30 mouse cellular contexts compared by ENCODE assay signal in genomic region chr14:32964742-32965141, GRCm38 (mm10). TPM values are rescaled to one million over a fixed set of nuclear protein-coding genes. Genes with fewer than 3 reads are reported as not detected.
DNase-seq lines count a peak whose midpoint lies in the region; ATAC-seq lines count a peak whose summit lies in the region.
"Had no signal": no experiment of that assay in that cellular context is flagged by ENCODE, and none has a peak within 500 bp of the region (broad histone marks: within the 10 kb centered on the region; RNA-seq: fewer than 3 reads in every experiment).

No protein-coding gene starts in this region.

- DNase-seq in hindbrain, embryonic 10.5 days (ENCODE audit: low spot score), result peak; percentile 17
- no peak for DNase-seq in hindbrain, embryonic 11.5 days (ENCODE audit: low spot score)
- peak; percentile 50 for DNase-seq in NIH3T3 (ENCODE audit: low read depth)
- peak; percentile 47 for DNase-seq in embryonic facial prominence, embryonic 10.5 days (ENCODE audit: low spot score)
- DNase-seq in limb, embryonic 11.5 days (ENCODE audit: low spot score), result peak; percentile 29
- no peak for DNase-seq in ovary, postnatal 14 days (ENCODE audit: low spot score)
- no peak for DNase-seq in layer of hippocampus, postnatal 14 days (ENCODE audit: low spot score in 2 of 2)
- DNase-seq: adrenal gland, postnatal 14 days; cerebellum, adult 11-12 months; cerebellum, adult 9-11 months; gastrocnemius, adult 2 months; gastrocnemius, postnatal 36 days; heart, adult 18-20 months; heart, postnatal 36 days; kidney, adult 2 months; liver, postnatal 0 days; lung, postnatal 36 days; thymus, adult 2 months; thymus, postnatal 36 days had no signal

- 72% methylated on average over 10 of the region's 10 CpGs for WGBS in hindbrain, embryonic 10.5 days
- 71% methylated on average over 10 of the region's 10 CpGs for WGBS in hindbrain, embryonic 11.5 days
- 60% methylated on average over 10 of the region's 10 CpGs for WGBS in embryonic facial prominence, embryonic 10.5 days
- WGBS in limb, embryonic 11.5 days, result 60% methylated on average over 10 of the region's 10 CpGs

- no peak for ATAC-seq in hindbrain, embryonic 11.5 days (ENCODE audit: low FRiP score)
- ATAC-seq in limb, embryonic 11.5 days (ENCODE audit: insufficient number of reproducible peaks, low FRiP score, low TSS enrichment, low read depth), result no peak
- ATAC-seq: forebrain, embryonic 13.5 days; inflammation-experienced regulatory T-cells, adult 6 months; liver, postnatal 0 days; midbrain, embryonic 13.5 days had no signal

- no peaks in the 10 kb centered on the region for H3K9me3 ChIP-seq in hindbrain, embryonic 10.5 days
- H3K9me3 ChIP-seq in hindbrain, embryonic 11.5 days (ENCODE audit: control insufficient read depth, low read length), result no peaks in the 10 kb centered on the region
- H3K9me3 ChIP-seq in embryonic facial prominence, embryonic 10.5 days, result no peaks in the 10 kb centered on the region
- H3K9me3 ChIP-seq in limb, embryonic 11.5 days (ENCODE audit: control insufficient read depth, low read length), result no peaks in the 10 kb centered on the region
- H3K9me3 ChIP-seq: embryonic facial prominence, embryonic 15.5 days; forebrain, embryonic 13.5 days; hindbrain, embryonic 15.5 days; limb, embryonic 13.5 days; midbrain, embryonic 13.5 days; neural tube, embryonic 13.5 days had no signal

- H3K36me3 ChIP-seq in hindbrain, embryonic 10.5 days, result no peaks in the 10 kb centered on the region
- H3K36me3 ChIP-seq in hindbrain, embryonic 11.5 days (ENCODE audit: control insufficient read depth, insufficient read depth, low read length), result no peaks in the 10 kb centered on the region
- no peaks in the 10 kb centered on the region for H3K36me3 ChIP-seq in embryonic facial prominence, embryonic 10.5 days (replicated peaks)
- no peaks in the 10 kb centered on the region for H3K36me3 ChIP-seq in limb, embryonic 11.5 days (ENCODE audit: control insufficient read depth, insufficient read depth, low read length)
- H3K36me3 ChIP-seq: embryonic facial prominence, embryonic 15.5 days; hindbrain, embryonic 15.5 days; limb, embryonic 13.5 days; midbrain, embryonic 13.5 days; neural tube, embryonic 13.5 days had no signal

- no peak overlapping the region for H3K9ac ChIP-seq in hindbrain, embryonic 11.5 days (ENCODE audit: low read depth, low read length)
- H3K9ac ChIP-seq in limb, embryonic 11.5 days (ENCODE audit: low read length), result no peak overlapping the region
- H3K9ac ChIP-seq: embryonic facial prominence, embryonic 15.5 days; forebrain, embryonic 13.5 days; hindbrain, embryonic 15.5 days; limb, embryonic 13.5 days; liver, postnatal 0 days; midbrain, embryonic 13.5 days; neural tube, embryonic 13.5 days had no signal

- H3K4me1 ChIP-seq in hindbrain, embryonic 10.5 days (replicated peaks), result 0 out of 2 replicates have a peak, but pooled peaks cover 16% of the 10 kb centered on the region
- no peaks in the 10 kb centered on the region for H3K4me1 ChIP-seq in hindbrain, embryonic 11.5 days (replicated peaks; ENCODE audit: control insufficient read depth, insufficient read depth, low read length)
- peaks cover 33% of the 10 kb centered on the region for H3K4me1 ChIP-seq in embryonic facial prominence, embryonic 10.5 days
- H3K4me1 ChIP-seq in limb, embryonic 11.5 days (ENCODE audit: control insufficient read depth, insufficient read depth, low read length), result 0 out of 2 replicates have a peak, but pooled peaks cover 2% of the 10 kb centered on the region
- H3K4me1 ChIP-seq: forebrain, embryonic 13.5 days; hindbrain, embryonic 15.5 days; limb, embryonic 13.5 days; midbrain, embryonic 13.5 days had no signal

- H3K4me3 ChIP-seq in hindbrain, embryonic 10.5 days, result no peak overlapping the region
- H3K4me3 ChIP-seq in hindbrain, embryonic 11.5 days (ENCODE audit: low read depth, low read length), result no peak overlapping the region
- no peak overlapping the region for H3K4me3 ChIP-seq in embryonic facial prominence, embryonic 10.5 days
- H3K4me3 ChIP-seq in limb, embryonic 11.5 days (ENCODE audit: low read depth, low read length), result no peak overlapping the region
- H3K4me3 ChIP-seq: embryonic facial prominence, embryonic 15.5 days; forebrain, embryonic 13.5 days; gastrocnemius, adult 2 months; hindbrain, embryonic 15.5 days; limb, embryonic 13.5 days; midbrain, embryonic 13.5 days; neural tube, embryonic 13.5 days had no signal

- no peak overlapping the region for H3K27ac ChIP-seq in hindbrain, embryonic 10.5 days
- H3K27ac ChIP-seq in hindbrain, embryonic 11.5 days (ENCODE audit: low read depth, low read length), result no peak overlapping the region
- no peak overlapping the region for H3K27ac ChIP-seq in embryonic facial prominence, embryonic 10.5 days (replicated peaks)
- H3K27ac ChIP-seq in limb, embryonic 11.5 days (replicated peaks; ENCODE audit: low read depth, low read length), result no peak overlapping the region
- H3K27ac ChIP-seq: embryonic facial prominence, embryonic 15.5 days; forebrain, embryonic 13.5 days; gastrocnemius, adult 2 months; hindbrain, embryonic 15.5 days; limb, embryonic 13.5 days; midbrain, embryonic 13.5 days; neural tube, embryonic 13.5 days had no signal

- H3K27me3 ChIP-seq in hindbrain, embryonic 10.5 days (ENCODE audit: insufficient read depth, poor library complexity, severe bottlenecking), result no peaks in the 10 kb centered on the region; the same call in 1 of the 2 replicates
- H3K27me3 ChIP-seq in hindbrain, embryonic 11.5 days (ENCODE audit: control insufficient read depth, insufficient read depth, low read length), result no peaks in the 10 kb centered on the region
- H3K27me3 ChIP-seq in embryonic facial prominence, embryonic 10.5 days (replicated peaks; ENCODE audit: low read depth, poor library complexity, severe bottlenecking), result no peaks in the 10 kb centered on the region
- H3K27me3 ChIP-seq in limb, embryonic 11.5 days (ENCODE audit: control insufficient read depth, insufficient read depth, low read length), result no peaks in the 10 kb centered on the region
- H3K27me3 ChIP-seq: embryonic facial prominence, embryonic 15.5 days; forebrain, embryonic 13.5 days; hindbrain, embryonic 15.5 days; midbrain, embryonic 13.5 days; neural tube, embryonic 13.5 days had no signal

- H3K4me2 ChIP-seq in hindbrain, embryonic 11.5 days (replicated peaks; ENCODE audit: low read depth, low read length), result no peak overlapping the region
- H3K4me2 ChIP-seq in limb, embryonic 11.5 days (ENCODE audit: low read depth, severe bottlenecking), result no peak overlapping the region
- H3K4me2 ChIP-seq: embryonic facial prominence, embryonic 15.5 days; forebrain, embryonic 13.5 days; heart, embryonic 11.5 days; hindbrain, embryonic 15.5 days; limb, embryonic 13.5 days; liver, embryonic 11.5 days; midbrain, embryonic 13.5 days; neural tube, embryonic 13.5 days had no signal

RNA-seq across cellular contexts. Expression of gene Lrrc18, which starts 26.4 kb away (rescaled TPM):
- 0.40 and 0.65 TPM in 2 replicates for polyA plus RNA-seq in hindbrain, embryonic 10.5 days (2016; fragmentation: Nextera tagmentation; extraction: Ambion mirVana)
- 0.36 and 0.86 TPM in 2 replicates for polyA plus RNA-seq in hindbrain, embryonic 11.5 days (2014; fragmentation: Nextera tagmentation; extraction: Ambion mirVana)
- polyA plus RNA-seq in embryonic facial prominence, embryonic 10.5 days (2016; fragmentation: Nextera tagmentation; extraction: Ambion mirVana), result 0.54 and 0.62 TPM in 2 replicates
- 0.52 and 1.0 TPM in 2 replicates for polyA plus RNA-seq in limb, embryonic 11.5 days (2014; fragmentation: Nextera tagmentation; extraction: Ambion mirVana)
- under 1 TPM; 0.36 to 0.44 TPM for total RNA-seq in layer of hippocampus, postnatal 14 days (2021)
- total RNA-seq: gastrocnemius, postnatal 36 days; megakaryocyte, adult 5-6 weeks; MEL had no signal

Comparison
In these comparisons a context has a peak if more than half of its experiments do, and no peak if none do; other contexts are left out.
1. DNase-seq: peak in hindbrain, embryonic 10.5 days (single experiment), NIH3T3 (single experiment), embryonic facial prominence, embryonic 10.5 days (single experiment) and limb, embryonic 11.5 days (single experiment); none in hindbrain, embryonic 11.5 days (single experiment), ovary, postnatal 14 days (single experiment) and layer of hippocampus, postnatal 14 days (0 of 2).